ENCODE assay signal across 12 mouse cellular contexts in the genomic region with DNA sequence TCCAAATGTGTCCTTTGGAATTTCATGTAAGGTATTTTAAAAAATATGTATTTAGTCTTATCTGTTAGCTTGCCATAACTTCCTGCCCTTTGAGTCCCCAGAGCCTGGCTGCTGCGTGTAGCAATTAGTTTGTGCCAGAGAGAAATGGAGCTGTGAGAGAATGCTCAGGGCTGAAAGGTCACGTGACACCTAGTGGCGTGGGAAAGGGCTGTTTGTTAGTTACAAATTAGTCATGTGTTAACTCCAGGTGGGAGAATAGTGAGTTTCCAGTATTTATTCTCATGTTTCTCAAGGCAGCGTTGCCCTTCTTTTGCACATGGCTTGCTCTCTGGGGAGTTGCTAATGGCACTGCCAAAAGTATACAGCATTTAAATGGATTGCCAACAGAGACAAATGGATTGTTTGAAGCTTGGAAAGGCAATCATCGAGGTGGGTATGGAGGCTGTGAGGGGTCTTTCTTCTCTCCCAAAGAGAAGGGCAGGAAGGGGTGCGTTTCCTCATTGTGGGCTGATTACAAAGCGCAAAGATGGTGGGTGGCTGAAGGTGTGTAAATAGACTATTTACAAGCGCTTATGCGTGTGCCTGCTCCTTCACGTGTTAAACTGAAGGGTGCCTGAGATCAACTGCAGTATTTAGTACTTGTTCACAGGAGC.
DNase-seq lines count a peak whose midpoint lies in the region; ATAC-seq and TF ChIP-seq lines count a peak whose summit lies in the region.
"Had no signal": no experiment of that assay in that cellular context is flagged by ENCODE, and none has a peak within 500 bp of the region (broad histone marks: within the 10 kb centered on the region; RNA-seq: fewer than 3 reads in every experiment).

No protein-coding gene starts in this region.

- no peak overlapping the region for H3ac ChIP-seq in myocyte (ENCODE audit: control insufficient read depth, insufficient read length)

- TF ChIP-seq CTCF in hindbrain, postnatal 0 days (IDR thresholded peaks at IDR 0.05; ENCODE audit: low read depth) = no peak

- no peak overlapping the region for H3K4me2 ChIP-seq in hindbrain, postnatal 0 days (ENCODE audit: low read depth, low read length)
- no peak overlapping the region for H3K4me2 ChIP-seq in myocyte (ENCODE audit: low read depth)
- H3K4me2 ChIP-seq in intestine, embryonic 16.5 days (ENCODE audit: low read depth, low read length) = no peak overlapping the region
- H3K4me2 ChIP-seq: liver, embryonic 15.5 days had no signal

- H3K79me2 ChIP-seq in myocyte (ENCODE audit: control insufficient read depth, insufficient read depth) = no peaks in the 10 kb centered on the region

- H3K4me1 ChIP-seq in hindbrain, postnatal 0 days (ENCODE audit: insufficient read depth, low read length) = no peaks in the 10 kb centered on the region
- H3K4me1 ChIP-seq in intestine, embryonic 16.5 days (ENCODE audit: control insufficient read depth, insufficient read depth, low read length) = no peaks in the 10 kb centered on the region
- H3K4me1 ChIP-seq: liver, embryonic 15.5 days had no signal

- WGBS in hindbrain, postnatal 0 days = 34% methylated on average over 10 of the region's 10 CpGs
- 35% methylated on average over 10 of the region's 10 CpGs for WGBS in intestine, embryonic 16.5 days

- no peak overlapping the region for H3K27ac ChIP-seq in hindbrain, postnatal 0 days
- no peak overlapping the region for H3K27ac ChIP-seq in intestine, embryonic 16.5 days (ENCODE audit: low read length)
- H3K27ac ChIP-seq: liver, embryonic 15.5 days; stomach, postnatal 0 days had no signal

- no peak for TF ChIP-seq POLR2A in myocyte (IDR thresholded peaks at IDR 0.05; ENCODE audit: insufficient read length, low read depth)

- no peaks in the 10 kb centered on the region for H3K27me3 ChIP-seq in hindbrain, postnatal 0 days (ENCODE audit: insufficient read depth, low read length)
- H3K27me3 ChIP-seq in myocyte (ENCODE audit: control insufficient read depth, insufficient read depth, insufficient read length) = no peaks in the 10 kb centered on the region
- no peaks in the 10 kb centered on the region for H3K27me3 ChIP-seq in intestine, embryonic 16.5 days (replicated peaks; ENCODE audit: control insufficient read depth, insufficient read depth, low read length)
- H3K27me3 ChIP-seq: liver, embryonic 15.5 days had no signal

- DNase-seq in cerebellum, postnatal 10 days = peak; percentile 23 to 34
- peak; percentile 42 for DNase-seq in embryo, embryonic 10.5 days (ENCODE audit: low spot score)
- peak; percentile 24 for DNase-seq in hindbrain, postnatal 0 days (ENCODE audit: low spot score)
- no peak for DNase-seq in lung, postnatal 36 days
- DNase-seq in left cerebral cortex, adult 18-20 months (ENCODE audit: low spot score in 2 of 2) = no peak
- DNase-seq: gastrocnemius, postnatal 10 days; heart, postnatal 4 days had no signal

- H3K9me3 ChIP-seq in hindbrain, postnatal 0 days (ENCODE audit: low read length) = no peaks in the 10 kb centered on the region
- H3K9me3 ChIP-seq in intestine, embryonic 16.5 days (ENCODE audit: control insufficient read depth, low read length) = no peaks in the 10 kb centered on the region
- H3K9me3 ChIP-seq: liver, embryonic 15.5 days had no signal

- no peak overlapping the region for H3K4me3 ChIP-seq in hindbrain, postnatal 0 days (ENCODE audit: low read length)
- no peak overlapping the region for H3K4me3 ChIP-seq in myocyte
- H3K4me3 ChIP-seq in intestine, embryonic 16.5 days (ENCODE audit: low read length) = no peak overlapping the region
- H3K4me3 ChIP-seq: liver, embryonic 15.5 days had no signal

- H3K9ac ChIP-seq in hindbrain, postnatal 0 days (replicated peaks; ENCODE audit: low read length) = no peak overlapping the region
- H3K9ac ChIP-seq in intestine, embryonic 16.5 days (ENCODE audit: low read depth, low read length) = no peak overlapping the region
- H3K9ac ChIP-seq: liver, embryonic 15.5 days had no signal

- no peaks in the 10 kb centered on the region for H3K36me3 ChIP-seq in hindbrain, postnatal 0 days (ENCODE audit: insufficient read depth, low read length)
- no peaks in the 10 kb centered on the region for H3K36me3 ChIP-seq in myocyte (ENCODE audit: control insufficient read depth, insufficient read depth)
- H3K36me3 ChIP-seq in intestine, embryonic 16.5 days (ENCODE audit: control insufficient read depth, insufficient read depth, low read length) = no peaks in the 10 kb centered on the region
- H3K36me3 ChIP-seq: liver, embryonic 15.5 days had no signal

- ATAC-seq in cerebellum, adult (ENCODE audit: insufficient number of reproducible peaks, low FRiP score, low TSS enrichment) = no peak
- ATAC-seq in hindbrain, postnatal 0 days = no peak
- no peak for ATAC-seq in intestine, embryonic 16.5 days

TF ChIP-seq in myocyte, 11 proteins besides CTCF, POLR2A, EP300 and RAD21:
- TF ChIP-seq REST (IDR thresholded peaks at IDR 0.05; ENCODE audit: insufficient read depth, insufficient read length) = no peak
- peak; percentile 17 for TF ChIP-seq USF1 (IDR thresholded peaks at IDR 0.05; ENCODE audit: low read depth)
TF ChIP-seq in myocyte: peak in this region for 1.

Comparison
In these comparisons a context has a peak if more than half of its experiments do, and no peak if none do; other contexts are left out.
1. DNase-seq: peak in cerebellum, postnatal 10 days (2 of 2), embryo, embryonic 10.5 days (single experiment) and hindbrain, postnatal 0 days (single experiment); none in lung, postnatal 36 days (single experiment) and left cerebral cortex, adult 18-20 months (0 of 2).